Mouse (Mus musculus) adrenal gland, adult 18-20 months (tissue): ENCODE data around the gene Tlk2. TPM values are rescaled to one million over a fixed set of nuclear protein-coding genes. Genes with fewer than 3 reads are reported as not detected.

ENCODE experiments used
- DNase-seq, 2 experiments: peaks; one replicate each; pipeline ENCODE4 v3.0.0; 2021 to 2022; ENCODE audit warnings: low spot score in 2 of 2
- total RNA-seq, 2 experiments: library from RNA; stranded (reverse); gene quantifications; 1 replicate in 1 of 2; 2 replicates in 1 of 2; pipeline ENCODE4 v1.2.3; 2021

Gene Tlk2
- total RNA-seq, 2 experiments from 2014 or later = 47.8 to 51.5 TPM

- DNase-seq = peak; percentile 16 to 46
Measured at GRCm38 (mm10) chr11:105311291-105311975, 132.8 kb downstream of the Tlk2 start.

DNA sequence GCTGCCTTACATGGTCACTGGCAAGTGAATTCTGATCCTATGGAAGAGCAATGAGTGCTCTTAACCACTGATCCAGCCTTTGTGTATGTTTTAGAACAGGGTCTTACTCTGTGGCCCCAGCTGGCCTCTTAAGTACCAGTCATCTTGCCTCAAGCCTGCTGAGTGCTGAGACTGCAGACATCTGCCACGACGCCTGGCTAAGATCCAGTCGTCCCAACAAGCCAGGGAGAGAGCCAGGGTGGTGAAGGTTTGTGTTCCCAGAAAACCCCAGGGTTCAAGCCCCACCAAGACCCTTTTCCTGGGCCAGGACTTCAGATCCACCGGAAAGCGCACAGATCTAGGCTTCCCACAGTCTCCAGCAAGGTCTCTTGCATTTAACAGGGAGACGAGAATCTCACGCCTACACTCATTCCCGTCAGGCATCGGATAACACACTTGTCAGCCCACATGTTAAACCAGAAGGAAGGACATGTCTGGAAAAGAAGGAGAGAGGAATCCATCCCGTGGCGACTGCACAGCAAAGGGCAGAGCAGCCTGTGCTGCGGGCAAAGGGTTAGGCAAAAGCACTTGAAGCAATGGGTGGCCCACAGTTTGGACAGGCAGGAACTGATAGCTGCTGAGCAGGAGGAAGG is 133.8 kb downstream of the Tlk2 start:
- no peak for DNase-seq

DNA sequence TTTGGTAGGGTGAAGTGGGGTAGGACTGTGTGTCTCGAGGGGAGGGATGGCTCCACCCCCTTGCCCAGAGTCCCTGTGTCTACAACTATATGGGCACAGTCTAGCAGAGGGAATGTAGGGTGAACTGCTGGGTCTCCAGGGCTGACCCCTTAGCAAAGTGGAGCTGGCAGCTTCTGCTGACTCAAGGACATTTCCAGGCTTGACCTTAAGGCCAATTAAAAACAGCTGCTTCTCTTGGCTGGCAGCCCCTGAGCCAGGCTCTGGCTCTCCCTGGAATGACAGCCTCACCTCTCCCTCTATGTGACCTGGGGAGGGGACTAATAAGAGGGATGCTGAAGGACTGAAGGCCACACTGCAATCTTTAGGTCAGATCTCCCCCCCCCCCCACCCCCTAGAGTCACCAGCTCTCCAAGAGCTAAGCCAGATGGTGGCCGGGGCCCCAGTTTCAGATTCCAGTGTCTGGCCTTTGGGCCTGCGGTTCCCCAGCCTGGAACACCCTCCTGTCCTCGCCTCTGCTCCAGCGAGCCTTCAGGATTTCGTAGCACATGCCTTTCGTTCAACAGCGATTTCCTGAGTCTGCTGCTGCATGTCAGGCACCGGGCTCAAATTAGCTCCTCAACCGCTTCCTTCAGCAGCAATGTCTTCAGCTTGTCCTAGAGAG is 134.5 kb downstream of the Tlk2 start:
- DNase-seq = no peak

GRCm38 (mm10) chr11:105313633-105314014 is 135.0 kb downstream of the Tlk2 start:
- no peak for DNase-seq

DNA sequence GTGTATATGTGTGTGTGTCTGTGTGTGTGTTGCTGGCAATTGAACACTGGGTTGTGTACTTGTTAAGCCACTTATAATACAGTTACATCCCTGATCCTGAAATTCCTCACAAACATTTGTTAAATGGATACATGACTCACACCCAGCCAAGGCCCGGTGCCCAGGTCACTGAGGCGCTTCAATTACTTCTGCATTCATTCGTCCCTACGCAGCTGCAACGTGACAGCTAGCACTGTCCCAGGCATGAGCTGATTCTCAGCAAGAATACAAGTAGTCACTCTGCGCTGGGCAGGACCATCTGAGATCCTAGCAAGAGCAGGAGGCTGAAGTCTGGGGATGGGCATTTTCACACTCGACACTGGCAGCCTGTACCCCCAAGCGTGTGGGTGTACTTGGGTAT is 136.7 kb downstream of the Tlk2 start:
- DNase-seq = no peak

DNA sequence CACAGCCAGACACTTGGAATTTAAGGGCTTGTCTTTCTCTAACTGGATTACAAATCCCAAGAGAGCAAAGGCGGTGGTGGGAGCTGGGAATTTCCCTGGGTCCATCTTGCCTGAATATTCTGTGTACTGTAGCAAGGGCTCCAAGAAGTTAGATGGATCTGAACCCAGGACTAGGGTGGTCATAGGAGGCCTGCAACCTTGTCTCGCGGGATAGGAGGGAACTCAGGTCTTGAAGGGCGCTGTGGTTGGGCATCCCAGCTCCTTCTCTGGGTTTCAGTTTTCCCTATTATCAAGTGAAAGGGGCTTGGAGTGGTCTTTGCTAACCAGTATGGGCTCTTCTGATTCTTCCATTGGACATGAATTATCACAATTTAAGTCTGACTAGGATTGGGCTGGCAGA is 137.5 kb downstream of the Tlk2 start:
- no peak for DNase-seq

GRCm38 (mm10) chr11:105317769-105318168 is 139.2 kb downstream of the Tlk2 start:
- DNase-seq = no peak

GRCm38 (mm10) chr11:105321090-105321489 is 142.5 kb downstream of the Tlk2 start:
- no peak for DNase-seq

- no peak for DNase-seq
Measured at GRCm38 (mm10) chr11:105323530-105323929, 144.9 kb downstream of the Tlk2 start.

DNA sequence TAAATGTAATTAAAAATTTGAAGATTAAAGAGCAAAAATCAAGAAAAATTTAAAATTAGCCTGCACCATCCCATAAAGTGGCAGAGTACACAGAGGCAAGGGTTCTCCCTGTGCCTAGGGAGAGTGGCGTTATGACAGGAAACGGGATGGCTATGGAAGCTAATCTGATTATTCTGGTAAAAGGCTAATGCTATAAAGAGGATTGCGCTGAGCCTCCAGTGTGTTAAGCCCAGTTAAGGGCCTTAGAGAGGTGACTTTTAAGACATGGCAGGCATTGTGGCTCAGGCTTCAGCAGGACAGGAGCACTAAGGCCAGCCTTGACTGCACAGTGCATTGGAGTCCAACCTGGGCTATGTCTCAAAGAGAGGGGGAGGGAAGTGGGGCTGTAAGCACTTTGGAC is 148.5 kb downstream of the Tlk2 start:
- DNase-seq = no peak

- DNase-seq = no peak
Measured at GRCm38 (mm10) chr11:105329962-105330361, 151.4 kb downstream of the Tlk2 start.

DNA sequence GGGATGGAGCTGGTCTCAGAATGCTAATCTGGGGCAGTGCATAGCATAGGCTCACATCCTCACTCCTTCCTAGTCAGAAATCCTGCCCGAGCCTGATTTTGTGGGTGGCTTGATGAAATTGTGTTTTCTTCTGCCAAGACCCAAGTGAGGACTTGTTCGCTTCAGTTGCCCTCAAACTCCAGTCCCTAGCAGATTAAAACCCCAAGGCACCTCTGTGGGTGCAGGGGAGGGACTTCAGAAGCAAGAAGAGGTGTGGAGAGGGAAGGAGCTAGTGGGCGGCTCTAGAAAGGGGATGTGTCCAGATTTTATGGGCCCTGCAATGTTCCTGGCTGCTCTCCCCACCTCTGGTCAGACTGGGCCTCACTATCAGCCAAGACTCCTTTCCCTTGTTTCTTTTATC is 152.5 kb downstream of the Tlk2 start:
- no peak for DNase-seq

DNA sequence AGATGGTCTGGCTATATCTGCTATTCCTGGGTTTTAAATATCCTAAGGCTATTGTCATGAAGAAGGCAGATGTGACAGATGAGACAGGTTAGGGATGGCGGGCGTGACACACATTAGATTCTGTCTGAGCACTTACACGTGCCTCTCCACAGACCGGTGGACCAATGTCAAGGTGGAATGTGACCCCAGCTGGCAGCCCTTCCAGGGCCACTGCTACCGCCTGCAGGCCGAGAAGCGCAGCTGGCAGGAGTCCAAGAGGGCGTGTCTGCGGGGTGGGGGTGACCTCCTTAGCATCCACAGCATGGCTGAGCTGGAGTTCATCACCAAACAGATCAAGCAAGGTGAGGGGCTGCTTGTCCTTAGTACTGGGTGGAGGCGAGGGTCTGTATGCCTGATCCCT is 153.1 kb downstream of the Tlk2 start:
- peak; percentile 54 to 60 for DNase-seq

GRCm38 (mm10) chr11:105332468-105332867 is 153.9 kb downstream of the Tlk2 start:
- peak; percentile 40 to 43 for DNase-seq

Other genes starting within 250 kb of the Tlk2 start
- gene Efcab3, start 115.2 kb upstream of the Tlk2 start, total RNA-seq = not detected
- gene Mettl2, start 52.4 kb upstream of the Tlk2 start, total RNA-seq = 10 to 100 TPM; 23.0 to 23.9 TPM
- gene Gm10842, start 31.9 kb upstream of the Tlk2 start, total RNA-seq = not detected
- gene Mrc2, start 113.8 kb downstream of the Tlk2 start, total RNA-seq = 10 to 100 TPM; 15.2 to 18.3 TPM